Mouse (Mus musculus) CH12.LX (cell line): ENCODE measurements at regions not wholly inside any gene's neighbourhood (a gene's known extent, or its start where the extent isn't known, plus 50 kb on each side); places are given as distances from the start of the nearest gene placed in this dataset.

ENCODE experiments used
- BHLHE40 ChIP-seq: IDR thresholded peaks from 2 replicates; pipeline ENCODE4 v1.6.1; 2011; ENCODE audit warnings: mild to moderate bottlenecking, low read depth, low read length, improper control_type of control experiment
- CTCF ChIP-seq, 2 experiments: IDR thresholded peaks in 1 of 2; conservative IDR thresholded peaks in 1 of 2; 2 replicates each; pipeline ENCODE4 v1.5.1; 2011 to 2012; ENCODE audit warnings: low read depth in 2 of 2, low read length in 2 of 2, improper control_type of control experiment in 1 of 2, inconsistent platforms in 1 of 2, mild to moderate bottlenecking in 1 of 2, moderate library complexity in 1 of 2
- RAD21 ChIP-seq: IDR thresholded peaks from 2 replicates; pipeline ENCODE4 v1.6.1; 2011; ENCODE audit warnings: low read depth, mild to moderate bottlenecking, low read length, improper control_type of control experiment, moderate library complexity

- TF ChIP-seq RAD21 (no peak), CTCF (conservative IDR thresholded peaks at IDR 0.05 in 1 of 2, IDR thresholded peaks at IDR 0.05 in 1 of 2; ENCODE audit: low read depth in 2 of 2, low read length in 2 of 2) (no peak), BHLHE40 (no peak)
Observed at GRCm38 (mm10) chr4:81963112-81963511, 520.5 kb upstream of the Mpdz start.
